Mouse (Mus musculus): Measurements from ENCODE around the gene Aldh1l1.

Gene Aldh1l1

DNA sequence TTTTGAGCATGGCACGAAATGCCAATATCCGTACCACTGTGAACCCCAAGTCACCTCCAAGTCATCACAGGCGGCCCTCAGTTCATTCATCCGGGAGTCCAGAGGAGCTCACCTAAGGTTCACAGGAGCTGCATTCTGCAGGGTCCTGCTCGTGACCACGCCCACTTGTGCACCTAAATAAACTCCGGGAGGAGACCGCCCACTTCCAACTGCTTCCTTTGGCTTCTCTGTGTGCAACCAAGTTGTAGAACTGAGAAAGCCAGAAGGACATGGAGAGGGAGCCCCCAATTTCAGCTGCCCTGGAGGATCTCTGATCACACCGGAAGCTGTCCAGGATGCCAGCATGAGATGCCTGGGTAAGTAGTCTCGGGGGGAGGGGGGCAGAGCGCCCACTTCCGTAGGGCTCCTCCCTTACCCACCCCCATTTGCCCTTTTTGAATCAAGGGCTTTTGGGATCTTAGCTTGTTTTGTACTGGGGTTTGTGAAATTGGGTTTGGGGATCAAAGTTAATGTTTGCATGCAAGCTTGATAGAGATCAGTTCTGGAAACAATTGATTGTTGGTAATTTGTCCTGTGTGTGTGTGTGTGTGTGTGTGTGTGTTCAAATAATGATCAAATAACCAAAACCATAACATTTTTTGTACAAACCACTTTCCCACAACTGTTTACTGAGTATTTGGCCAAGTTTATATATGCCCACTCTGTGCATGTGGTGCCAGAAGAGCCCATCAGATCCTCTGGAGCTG lies at the start of gene Aldh1l1:
Aldh1l1 (plus strand) TSS at position 252 of the 746 bp plus-strand sequence.
- no peak for DNase-seq

DNA sequence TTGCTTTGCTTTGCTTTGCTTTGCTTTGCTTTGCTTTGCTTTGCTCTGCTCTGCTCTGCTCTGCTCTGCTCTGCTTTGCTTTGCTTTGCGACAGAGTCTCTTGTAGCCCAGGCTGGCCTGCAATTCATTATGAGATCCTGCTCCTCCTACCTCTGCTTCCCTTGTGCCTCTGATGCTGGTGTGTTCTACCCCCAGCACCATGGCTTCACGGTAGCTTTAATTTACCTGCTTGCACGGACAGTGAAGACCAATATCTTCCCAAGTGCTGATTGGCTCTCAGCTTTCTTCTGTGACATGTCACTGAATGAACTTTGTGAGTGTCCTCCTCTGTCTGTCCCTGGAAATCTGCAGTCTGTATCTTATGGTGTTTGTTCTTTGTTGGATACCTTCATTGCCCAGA lies 49.2 kb upstream of the Aldh1l1 start:
- no peak for DNase-seq

DNA sequence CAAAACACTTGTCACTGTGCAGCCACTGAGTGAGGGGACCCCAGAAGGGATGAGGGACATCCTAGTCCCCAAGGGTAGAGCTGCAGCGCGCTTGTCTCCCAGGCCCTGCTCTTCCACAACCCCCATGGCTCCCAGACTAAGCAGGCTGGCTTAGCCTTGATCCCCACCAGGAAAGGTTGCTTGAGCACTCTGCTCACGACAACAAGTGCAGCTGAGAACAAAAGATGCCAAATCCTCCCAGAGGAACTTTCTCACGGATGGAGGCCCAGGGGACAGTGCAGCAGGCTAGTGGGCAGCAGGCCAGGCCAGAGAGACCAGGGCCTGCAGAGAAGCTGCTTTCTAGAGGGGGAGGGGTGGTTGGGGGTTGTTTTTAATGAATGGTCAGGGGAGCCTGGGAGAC lies 39.3 kb upstream of the Aldh1l1 start:
- DNase-seq, result no peak

DNA sequence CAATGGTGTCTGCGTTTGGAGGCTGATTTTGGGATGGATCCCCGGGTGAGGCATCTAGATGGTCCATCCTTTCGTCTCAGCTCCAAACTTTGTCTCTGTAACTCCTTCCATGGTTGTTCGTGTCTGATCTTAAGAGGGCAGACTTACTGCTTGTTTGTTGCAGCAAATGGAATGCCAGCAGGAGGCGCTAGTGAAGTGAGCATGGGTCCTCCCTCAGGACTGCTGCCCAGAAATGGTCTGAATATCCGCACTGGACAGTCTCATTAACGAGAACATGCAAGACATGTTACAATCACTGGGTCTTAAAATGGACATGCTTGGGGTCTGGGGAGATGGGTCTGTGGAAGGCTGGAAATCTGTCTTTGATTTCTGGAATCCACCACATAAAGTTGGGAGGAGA lies 36.0 kb upstream of the Aldh1l1 start:
- peak; percentile 82 for DNase-seq

DNA sequence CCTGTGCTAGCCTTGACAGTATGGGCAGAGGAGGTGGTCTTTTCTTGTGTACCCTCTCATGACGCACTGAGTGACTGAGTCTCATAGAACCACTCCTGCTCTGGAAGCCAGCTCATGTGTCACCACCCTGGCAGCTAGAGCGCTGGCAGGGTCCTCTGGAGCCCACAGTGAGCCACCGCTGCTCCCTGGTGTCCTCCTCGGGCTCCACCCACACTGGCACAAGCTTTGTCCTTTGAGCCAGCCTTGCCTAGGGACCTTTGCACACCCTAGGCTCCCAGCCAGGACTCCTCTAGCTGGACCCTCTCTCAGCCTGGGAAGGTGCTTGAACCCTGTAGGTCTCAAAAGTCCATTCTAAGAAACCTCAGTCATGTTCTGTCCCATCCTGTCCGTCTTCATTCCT lies 35.5 kb upstream of the Aldh1l1 start:
- no peak for DNase-seq

DNA sequence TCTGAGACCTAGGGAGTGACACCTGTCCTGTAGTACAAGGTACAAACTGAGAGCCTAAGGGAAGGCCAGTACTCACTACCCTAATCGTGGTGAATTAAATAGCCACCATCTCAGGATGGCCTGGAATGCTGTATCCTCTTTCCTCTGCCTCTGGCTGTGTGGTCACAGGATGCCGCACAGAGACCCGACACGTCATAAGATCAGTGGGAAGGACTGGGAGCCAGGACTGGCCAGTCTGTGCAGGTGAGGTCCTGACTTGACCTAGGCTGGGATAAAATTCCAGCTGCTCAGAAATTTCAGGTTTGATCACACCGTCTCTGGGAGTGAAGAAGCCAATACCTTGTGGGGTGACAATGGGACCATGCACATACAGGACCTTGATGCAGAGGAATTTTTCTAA lies 34.7 kb upstream of the Aldh1l1 start:
- DNase-seq, result no peak

DNA sequence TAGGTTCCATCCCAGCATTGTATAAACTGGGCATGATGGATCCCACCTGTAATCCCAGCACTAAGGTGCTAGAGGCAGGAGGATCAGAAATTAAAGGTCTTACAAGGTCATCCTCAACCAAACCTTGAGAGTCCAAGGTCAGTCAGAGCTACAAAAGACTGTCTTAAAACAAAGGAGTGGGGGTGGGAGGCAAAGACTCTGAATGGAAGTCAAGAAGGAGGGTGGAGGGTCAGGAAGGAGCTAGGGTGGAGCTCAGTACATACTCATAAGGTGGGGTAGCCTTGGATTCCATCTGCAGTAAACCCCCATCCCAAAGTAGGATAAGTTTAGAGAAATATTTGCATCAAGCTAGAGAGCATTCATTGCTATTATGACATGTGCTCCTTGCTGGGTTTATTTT lies 33.6 kb upstream of the Aldh1l1 start:
- DNase-seq, result no peak

DNA sequence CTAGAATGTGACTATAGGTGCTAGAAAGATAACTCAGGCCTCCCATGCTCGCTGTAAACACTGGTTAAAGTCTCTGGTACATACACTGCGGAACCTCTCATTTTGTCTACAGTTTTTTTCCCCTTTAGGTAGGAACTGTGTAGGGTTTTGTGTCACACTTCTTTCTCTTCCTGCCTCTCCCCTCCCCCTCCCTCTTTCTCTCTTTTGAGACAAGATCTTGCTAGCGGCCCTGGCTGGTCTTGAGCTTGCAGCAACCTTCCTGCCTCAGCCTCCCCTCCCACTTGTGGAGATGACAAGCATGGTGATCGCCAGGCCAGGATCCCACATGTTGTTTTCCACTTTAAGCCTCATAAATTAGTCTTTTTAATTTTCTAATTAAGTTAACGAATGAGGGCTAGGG lies 32.5 kb upstream of the Aldh1l1 start:
- DNase-seq, result no peak

DNA sequence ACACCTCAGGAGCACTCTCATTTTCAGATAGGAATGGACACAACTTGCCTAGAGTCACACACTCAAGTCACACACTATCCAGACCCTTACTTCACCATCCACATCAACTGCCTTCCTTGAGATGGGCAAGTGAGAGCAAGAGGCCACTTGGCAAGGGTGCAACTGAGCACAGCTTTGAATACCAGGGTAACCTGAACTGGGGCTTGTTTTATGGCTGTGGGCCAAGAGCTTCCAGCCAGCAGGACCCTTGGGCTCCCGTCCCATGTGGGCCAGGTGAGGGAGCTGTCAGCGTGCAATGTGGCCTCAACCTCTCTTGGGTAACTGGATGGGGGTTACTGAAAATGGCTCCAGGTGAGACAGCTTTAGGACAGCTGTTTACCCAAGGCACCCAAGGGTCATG lies 28.8 kb upstream of the Aldh1l1 start:
- no peak for DNase-seq

DNA sequence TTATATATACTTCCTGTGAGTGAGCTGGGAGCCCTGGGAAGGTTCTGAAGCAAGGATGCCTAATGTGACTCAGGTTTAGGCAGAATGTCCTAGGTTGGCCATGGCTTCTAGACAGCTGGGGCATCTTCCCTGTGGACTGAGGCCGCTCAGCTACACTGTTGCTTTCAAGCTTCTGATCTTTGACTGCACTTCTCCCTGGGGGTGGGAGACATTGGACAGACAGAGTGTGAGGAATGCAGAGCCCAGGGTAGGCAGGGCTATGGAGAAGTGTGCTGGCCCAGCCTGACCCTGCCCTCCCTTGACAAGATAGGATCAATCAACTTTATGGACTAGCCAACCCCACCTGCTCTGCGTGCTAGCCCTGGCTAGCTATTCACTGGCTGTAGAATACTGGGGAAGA lies 25.0 kb upstream of the Aldh1l1 start:
- no peak for DNase-seq

DNA sequence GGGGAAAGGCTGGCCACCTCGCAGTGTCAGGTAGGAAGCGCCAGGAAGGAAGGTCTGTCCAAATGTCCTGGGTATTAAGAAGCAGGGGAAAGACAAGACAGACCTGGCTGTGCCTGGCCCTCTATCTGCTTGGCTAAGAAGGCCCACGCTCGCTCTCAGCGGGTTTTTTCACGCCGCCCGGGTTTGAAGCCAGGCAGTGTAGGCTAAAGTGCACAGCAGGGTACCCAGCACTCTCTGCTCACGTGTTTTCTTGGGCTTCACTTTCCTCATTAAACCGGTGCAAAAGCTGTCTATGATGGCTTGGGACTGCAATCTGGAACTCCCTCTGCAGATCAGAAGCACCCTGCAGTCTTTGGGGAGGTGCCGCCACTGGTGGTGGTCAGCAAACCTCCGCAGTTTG lies 24.5 kb upstream of the Aldh1l1 start:
- DNase-seq, result peak; percentile 28

DNA sequence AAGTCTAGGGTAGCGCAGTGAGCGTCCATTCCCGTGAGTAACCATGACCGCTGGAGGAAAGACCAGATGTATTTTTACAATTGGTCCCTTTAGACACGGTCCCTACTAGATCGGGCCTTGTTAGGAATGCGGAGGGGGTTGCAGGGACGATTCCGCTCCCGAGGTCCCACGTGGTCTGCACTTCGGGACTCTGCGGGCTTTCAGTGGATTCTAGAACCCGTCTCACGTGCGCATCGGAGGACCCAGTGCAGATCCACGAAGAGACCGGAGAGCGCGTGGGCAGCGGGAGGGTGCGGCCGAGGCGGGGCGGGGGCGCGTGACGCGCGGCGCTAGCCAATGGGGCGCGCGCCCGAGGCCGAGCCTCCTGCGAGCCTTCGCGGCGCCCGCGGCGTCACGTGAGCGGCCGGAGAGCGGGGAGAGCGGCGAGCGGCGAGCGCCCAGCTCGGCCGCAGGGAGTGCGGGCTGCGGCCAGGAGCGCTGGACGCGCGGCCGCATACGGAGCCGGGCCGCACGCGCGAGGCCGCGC lies 24.0 kb upstream of the Aldh1l1 start, which contains the start of gene Klf15:
Klf15 (plus strand) TSS at position 396 of the 526 bp plus-strand sequence.
- DNase-seq, result peak; percentile 84

DNA sequence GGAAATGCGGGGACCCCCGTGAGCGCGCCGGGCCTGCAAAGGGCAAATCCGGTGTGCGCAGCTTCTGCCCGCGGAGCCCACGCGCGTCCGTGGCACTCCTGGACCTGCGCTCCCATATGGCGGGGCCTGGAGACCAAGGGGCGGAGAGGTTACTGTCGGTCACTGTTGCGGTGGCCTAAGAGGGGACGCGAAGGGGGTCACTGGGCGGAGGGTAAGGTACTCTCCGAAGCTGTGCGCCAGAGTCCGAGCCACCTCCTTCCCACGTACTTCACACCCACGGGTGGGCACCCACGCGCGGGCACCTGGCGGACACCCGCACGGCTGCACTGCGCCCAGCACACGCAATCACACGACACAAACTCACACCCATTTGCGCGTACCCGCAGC lies 23.4 kb upstream of the Aldh1l1 start:
- no peak for DNase-seq

DNA sequence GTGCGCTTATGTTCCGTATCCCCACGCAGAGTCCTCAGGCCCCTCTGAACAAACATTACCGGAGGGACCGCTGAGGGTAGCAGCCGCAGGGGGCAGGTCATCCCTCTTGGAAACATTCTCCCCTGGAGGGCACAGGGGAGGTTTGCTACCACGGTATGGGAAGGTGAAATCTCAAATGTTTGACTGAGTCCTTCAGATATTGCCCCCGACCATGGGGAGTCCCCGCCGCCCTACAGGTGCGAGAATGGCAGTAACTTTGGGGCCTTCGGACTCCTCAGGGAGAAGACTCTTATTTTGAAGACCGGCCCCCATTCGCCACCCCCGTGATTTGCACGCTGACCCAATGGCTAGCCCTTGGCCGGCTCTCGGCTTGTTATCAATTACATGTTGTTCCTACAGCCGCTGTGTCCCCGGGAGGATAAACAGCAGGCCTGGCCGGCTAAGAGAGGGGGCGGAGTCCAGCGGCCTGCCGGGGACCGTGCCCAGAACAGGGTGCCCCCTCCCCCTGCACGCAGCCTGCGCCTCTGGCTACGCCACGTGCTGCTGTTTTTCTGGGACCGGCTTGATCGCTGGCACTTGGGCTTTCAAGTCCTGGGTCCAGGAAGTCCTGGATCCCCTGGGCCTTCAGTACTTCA lies 22.9 kb upstream of the Aldh1l1 start:
- peak; percentile 65 for DNase-seq

DNA sequence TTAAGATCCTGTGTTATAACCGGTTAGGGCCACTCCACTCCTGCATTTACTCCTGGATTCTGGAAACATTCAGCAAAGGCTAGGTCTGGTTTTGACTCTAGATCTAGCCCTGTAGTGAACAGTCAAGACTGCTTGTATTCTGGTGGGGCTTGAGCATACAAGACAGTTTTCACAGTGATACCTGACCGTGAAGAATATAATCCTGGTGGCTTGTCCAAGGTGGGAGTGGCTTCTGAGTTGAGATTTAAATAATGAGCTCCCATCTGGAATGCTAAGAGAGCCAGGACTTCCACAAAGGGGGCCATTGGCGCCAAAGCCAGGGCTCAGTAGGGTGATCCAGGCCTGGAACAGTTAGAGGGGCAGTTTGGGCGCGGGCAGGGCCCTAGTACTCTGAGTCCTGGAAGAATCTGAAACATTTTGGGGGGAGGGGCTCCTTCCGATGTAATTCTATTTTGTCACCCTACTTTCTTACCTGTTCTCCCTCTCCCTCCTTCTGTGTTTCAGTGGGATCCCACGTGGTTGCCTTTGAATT lies 22.3 kb upstream of the Aldh1l1 start:
- DNase-seq, result no peak

DNA sequence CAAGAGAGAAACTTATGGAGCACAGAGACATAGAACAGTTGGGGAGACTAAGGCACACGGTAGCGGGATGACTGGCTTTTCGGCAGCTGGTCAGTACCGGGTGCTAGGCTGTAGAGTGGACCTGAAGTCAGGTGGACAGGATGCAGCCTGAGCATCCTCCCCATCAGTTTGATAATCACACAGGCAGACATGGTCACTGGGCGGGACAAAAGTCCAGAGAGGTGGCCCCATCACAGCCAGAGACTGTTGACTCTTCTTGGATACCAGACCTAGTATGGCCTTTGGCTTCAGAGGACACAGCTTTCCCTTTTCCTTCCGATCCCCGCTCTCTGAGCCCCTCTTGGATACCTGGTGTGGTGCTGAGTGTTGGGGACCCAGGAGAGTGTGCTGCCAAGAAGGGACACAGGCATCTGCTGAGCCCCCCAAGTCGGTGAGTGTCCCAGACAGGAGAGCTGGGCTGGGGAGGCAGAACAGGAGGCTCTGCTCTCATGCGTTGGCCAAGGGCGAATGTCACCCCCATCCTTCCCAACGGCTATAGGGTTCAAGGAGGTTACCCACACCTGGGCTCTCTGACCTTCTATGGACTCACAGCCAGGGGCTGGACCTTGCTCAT lies 21.1 kb upstream of the Aldh1l1 start:
- DNase-seq, result no peak

DNA sequence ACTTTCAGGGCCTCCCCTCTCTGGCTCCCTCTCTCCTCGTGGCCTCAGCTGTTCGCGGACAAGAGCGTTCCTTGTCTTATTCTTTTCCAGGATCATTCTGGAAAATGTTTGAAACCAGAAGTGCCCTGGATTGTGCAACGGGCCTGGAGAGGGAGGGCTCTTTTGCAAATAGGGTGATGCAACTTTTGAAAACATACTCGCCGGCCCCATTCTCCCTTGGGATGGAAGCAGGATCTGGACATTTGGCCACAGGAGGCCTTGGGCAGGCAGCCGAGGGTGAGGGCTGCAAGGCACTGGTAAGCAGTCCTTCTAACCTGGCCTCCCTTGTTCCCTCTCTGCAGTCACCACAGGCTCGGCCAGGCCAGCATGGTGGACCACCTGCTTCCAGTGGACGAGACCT lies 20.1 kb upstream of the Aldh1l1 start:
- no peak for DNase-seq

DNA sequence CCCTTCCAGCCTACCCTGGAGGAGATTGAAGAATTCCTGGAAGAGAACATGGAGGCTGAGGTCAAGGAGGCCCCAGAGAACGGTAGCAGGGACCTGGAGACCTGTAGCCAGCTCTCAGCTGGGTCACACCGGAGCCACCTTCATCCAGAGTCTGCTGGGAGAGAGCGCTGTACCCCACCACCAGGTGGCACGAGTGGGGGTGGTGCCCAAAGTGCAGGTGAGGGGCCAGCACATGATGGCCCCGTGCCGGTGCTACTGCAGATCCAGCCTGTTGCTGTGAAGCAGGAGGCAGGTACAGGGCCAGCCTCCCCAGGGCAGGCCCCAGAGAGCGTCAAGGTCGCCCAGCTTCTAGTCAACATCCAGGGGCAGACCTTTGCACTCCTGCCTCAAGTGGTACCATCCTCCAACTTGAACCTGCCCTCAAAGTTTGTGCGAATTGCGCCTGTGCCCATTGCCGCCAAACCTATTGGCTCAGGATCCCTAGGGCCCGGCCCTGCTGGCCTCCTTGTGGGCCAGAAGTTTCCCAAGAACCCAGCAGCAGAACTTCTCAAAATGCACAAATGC lies 19.3 kb upstream of the Aldh1l1 start:
- no peak for DNase-seq

DNA sequence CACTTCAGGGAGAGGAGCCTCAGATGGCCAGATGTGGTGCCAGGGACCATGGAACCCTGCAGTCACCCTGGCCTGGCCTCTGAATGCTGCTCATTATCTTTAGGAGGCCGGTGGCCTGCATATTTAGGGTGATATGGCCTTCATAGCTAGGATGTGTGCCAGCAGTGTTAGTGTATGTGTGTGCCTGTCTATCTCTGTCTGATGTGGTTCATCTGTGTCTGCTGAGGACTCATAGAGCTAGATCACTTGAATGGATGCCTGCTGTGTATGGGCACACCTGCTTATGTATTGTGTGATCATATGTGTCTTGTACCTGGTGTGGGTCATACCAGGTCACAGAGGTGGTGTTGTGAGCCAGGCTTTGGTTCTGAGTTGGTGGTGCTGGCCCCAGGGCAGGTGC lies 18.0 kb upstream of the Aldh1l1 start:
- DNase-seq, result no peak

DNA sequence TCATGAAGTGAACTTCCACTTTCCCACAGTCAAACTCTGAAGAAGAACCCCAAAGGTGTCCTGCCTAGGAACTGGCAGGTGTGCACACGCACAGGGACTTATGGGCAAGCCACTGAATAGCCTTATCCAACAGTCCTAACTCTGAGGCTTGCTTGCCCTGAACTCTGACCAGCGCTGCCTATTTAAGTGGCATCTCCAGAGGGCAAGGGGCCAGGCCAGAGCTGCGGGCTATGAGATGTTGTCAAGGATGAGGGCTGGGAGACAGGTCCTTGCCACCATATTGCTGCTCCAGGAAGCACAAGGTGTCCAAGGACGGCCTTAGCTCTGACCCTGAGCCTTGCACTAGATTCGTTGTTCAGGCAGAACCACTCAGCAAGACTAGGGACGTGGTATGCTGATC lies 17.2 kb upstream of the Aldh1l1 start:
- no peak for DNase-seq

DNA sequence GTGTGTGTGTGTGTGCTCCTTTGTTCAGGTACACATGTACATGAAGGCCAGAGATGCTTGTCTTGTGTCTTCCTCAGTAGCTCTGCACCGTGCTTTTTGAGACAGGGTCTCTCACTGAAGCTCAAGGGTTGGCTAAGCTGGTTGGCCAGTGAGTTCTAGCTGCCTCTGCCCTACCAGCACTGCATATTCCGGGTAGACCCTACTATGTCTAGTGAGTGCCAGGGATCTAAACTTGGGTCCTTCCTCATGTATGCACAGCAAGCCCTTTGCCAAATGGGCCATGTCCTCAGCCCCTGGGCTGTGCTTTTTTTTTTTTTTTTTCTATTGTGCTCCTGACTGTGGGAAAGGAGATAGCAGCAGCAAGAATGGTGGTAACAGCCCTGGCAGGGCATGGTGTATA lies 16.0 kb upstream of the Aldh1l1 start:
- no peak for DNase-seq

DNA sequence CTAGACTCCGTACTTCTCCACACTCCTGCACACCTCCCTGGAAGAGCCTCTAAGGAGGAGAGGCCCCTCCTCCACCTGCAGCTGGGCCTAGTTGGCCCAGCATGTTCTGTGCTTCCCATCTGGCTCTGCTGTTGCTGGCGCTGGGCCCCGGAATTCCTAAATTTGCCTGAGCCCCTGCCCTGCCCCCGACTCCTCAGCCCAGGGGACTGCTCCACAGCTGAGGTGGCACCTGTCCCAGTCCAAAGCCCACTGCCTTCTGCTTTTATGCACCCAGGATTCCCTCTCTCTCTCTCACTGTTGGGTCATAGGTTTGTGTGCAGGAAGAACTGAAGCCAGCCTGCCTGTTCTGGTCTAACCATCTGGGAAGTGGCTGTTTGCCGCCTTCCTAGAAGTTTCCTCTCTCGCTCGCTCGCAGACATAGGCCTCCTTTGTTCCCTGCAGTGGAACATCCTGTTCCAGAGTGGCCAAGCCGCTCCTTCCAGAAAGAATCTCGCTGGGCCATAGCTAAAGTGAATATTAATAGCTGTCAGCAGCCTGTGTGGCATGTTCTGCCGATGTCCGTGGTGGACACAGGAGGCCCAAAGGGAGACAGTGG lies 15.2 kb upstream of the Aldh1l1 start:
- no peak for DNase-seq

DNA sequence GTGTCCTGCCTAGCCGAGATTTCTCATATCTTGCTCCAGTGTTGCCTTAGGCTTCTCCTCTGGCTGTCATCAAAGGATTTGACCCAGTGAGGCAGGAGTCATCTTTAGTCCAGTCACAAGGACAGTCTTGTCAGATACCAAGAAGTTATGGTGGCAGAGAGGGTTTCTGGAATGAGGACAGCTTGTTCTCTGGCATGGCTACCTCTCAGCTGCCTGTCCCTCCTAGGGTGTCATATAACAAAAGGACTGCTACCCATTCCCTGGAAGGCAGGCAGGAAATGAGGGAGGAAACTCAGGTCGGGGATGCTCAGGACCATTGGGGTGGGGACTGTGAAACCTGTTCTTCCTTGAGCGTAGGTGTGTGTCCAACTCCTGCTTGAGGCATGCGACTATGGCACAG lies 14.1 kb upstream of the Aldh1l1 start:
- DNase-seq, result no peak

Data from cerebellum, adult 11 months (tissue).